Mouse (Mus musculus) cortical plate, adult 2 months (tissue): ENCODE measurements at regions not wholly inside any gene's neighbourhood (a gene's known extent, or its start where the extent isn't known, plus 50 kb on each side); places are given as distances from the start of the nearest gene placed in this dataset.

Experiments used
- H3K27ac ChIP-seq: fragments of 200-500 bp; 2 replicates; pipeline ENCODE4 v1.5.1; 2012; ENCODE audit warnings: low read length, control low read depth, inconsistent platforms; ENCODE audit not compliant: insufficient read depth
- H3K4me1 ChIP-seq: fragments of 200-500 bp; 2 replicates; pipeline ENCODE4 v1.6.1; 2011; ENCODE audit warnings: low read length; ENCODE audit not compliant: control insufficient read depth, insufficient read depth
- H3K4me3 ChIP-seq: fragments of 200-500 bp; 2 replicates; pipeline ENCODE4 v1.5.1; 2011; ENCODE audit warnings: mild to moderate bottlenecking, low read length, control low read depth; ENCODE audit not compliant: insufficient read depth
- CTCF ChIP-seq: fragments of 200-500 bp; IDR thresholded peaks from 2 replicates; pipeline ENCODE4 v1.5.1; 2011; ENCODE audit warnings: mild to moderate bottlenecking, control low read depth, low read length; ENCODE audit not compliant: insufficient read depth; ENCODE audit errors: extremely low read depth
- POLR2A ChIP-seq: fragments of 200-500 bp; IDR thresholded peaks from 2 replicates; pipeline ENCODE4 v1.6.1; 2011; ENCODE audit warnings: mild to moderate bottlenecking, low read length, control low read depth; ENCODE audit not compliant: insufficient read depth; ENCODE audit errors: extremely low read depth

GRCm38 (mm10) chr4:4199309-4199708 lies 122.0 kb upstream of the Sdr16c6 start:
- Histone ChIP-seq H3K27ac (no peak overlapping the region), H3K4me3 (no peak overlapping the region), H3K4me1 (no peaks in the 10 kb centered on the region)
- TF ChIP-seq POLR2A (no peak), CTCF (no peak)

GRCm38 (mm10) chr4:4195834-4196233 lies 118.5 kb upstream of the Sdr16c6 start:
- Histone ChIP-seq H3K27ac (no peak overlapping the region), H3K4me1 (no peaks in the 10 kb centered on the region), H3K4me3 (no peak overlapping the region)
- TF ChIP-seq POLR2A (no peak), CTCF (no peak)

- no peak for TF ChIP-seq POLR2A
- TF ChIP-seq CTCF, result no peak
- H3K4me3 ChIP-seq, result no peak overlapping the region
Observed at GRCm38 (mm10) chr4:4195250-4195649, 117.9 kb upstream of the Sdr16c6 start.

More at GRCm38 (mm10) chr4:4195250-4195649, 117.9 kb upstream of the Sdr16c6 start:
- H3K27ac ChIP-seq, result no peak overlapping the region
- H3K4me1 ChIP-seq, result no peaks in the 10 kb centered on the region
